Mouse (Mus musculus): ENCODE measurements around the gene Olfr1370. TPM values are rescaled to one million over a fixed set of nuclear protein-coding genes. Genes with fewer than 3 reads are reported as not detected.
"Not testable (repeated sequence)": the region's sequence is repeated elsewhere in the genome, so short reads cannot be mapped to it uniquely, and the experiment has no call there.

The Olfr1370 gene
- polyA plus RNA-seq (2015; fragmentation: Nextera tagmentation; extraction: Ambion mirVana): not detected in 2 replicates

DNA sequence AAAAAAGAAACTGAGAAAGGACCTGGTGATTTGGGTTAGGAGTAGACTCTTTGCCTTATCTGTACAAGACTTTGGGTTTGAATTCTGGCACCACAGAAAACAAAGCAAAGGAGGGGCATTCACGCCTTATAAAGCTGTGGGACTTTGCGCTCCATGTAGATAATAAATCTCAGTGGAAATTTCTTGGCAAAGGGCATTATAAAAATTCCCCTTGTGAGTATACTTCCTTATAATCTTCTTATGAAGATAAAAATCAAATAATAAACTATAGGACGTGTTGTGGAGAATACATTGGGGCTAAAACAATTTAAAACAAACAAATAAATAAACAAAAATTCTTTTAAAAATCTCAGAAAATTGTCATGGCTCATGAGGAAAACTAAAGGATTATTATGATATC is at the start of gene Olfr1370:
Gene Olfr1370, minus strand, starts transcription at position 101 of the 400 bp plus-strand sequence.
- DNase-seq (ENCODE audit: low spot score): no peak

DNA sequence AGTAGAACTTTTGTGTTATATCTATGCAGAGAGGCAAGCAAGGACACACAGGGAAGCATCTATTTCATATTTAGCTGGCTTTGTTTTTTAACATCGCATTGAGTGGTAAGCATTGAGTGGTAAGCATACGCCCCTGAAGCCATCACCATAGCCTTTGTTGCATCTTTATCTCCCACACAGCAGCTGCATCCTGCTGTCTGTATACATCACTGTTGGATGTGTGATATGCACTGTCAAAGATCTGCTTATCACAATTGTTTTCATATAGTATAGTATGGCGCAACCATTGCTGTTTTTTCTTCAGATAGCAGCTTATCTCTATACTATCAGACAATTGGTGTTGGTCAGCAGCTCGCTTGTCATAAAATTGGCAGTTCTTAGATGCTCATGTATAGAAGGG is 39.4 kb upstream of the Olfr1370 start:
- no peak for DNase-seq (ENCODE audit: low spot score)

DNA sequence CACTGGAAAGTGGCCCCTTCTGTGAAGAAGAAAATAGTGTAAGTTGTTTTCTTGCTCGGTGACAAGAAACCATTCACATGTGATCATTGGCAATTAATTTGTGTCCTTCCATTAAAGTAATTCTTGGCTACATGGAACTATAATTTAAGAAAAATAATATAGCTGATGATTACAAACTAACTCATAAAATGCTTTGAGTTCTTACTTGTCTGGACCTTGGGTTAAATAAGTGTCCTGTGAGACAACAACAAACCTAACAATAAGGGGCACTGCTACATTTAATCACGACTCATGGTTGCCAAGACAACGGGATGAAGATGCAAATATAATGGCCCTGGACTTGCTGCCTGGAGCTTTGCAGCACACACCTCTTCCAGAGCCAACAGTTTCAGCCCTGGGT is 36.4 kb upstream of the Olfr1370 start, which contains the start of gene Olfr1369-ps1:
Gene Olfr1369-ps1, plus strand, starts transcription at position 301 of the 400 bp plus-strand sequence.
- DNase-seq (ENCODE audit: low spot score): not testable (repeated sequence)

DNA sequence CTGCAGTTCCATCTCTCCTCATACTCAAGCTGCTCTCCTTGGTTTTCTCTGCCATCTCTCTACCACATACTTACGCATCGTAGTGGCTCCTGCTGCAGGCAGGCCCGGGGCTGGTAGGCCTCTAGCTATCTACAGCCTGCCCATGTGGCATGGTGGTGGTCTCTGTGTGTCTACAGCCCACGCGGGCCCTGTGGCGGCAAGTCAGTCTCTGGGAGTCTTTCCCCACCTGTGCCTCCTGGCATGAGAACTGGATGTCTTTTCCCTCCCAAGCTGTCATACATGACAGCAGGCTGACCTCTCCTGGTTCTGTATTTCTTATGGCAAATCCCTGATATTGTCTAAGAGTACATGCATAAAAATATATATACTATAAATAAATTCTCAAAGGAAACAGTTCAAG is 35.7 kb upstream of the Olfr1370 start:
- DNase-seq (ENCODE audit: low spot score): no peak

DNA sequence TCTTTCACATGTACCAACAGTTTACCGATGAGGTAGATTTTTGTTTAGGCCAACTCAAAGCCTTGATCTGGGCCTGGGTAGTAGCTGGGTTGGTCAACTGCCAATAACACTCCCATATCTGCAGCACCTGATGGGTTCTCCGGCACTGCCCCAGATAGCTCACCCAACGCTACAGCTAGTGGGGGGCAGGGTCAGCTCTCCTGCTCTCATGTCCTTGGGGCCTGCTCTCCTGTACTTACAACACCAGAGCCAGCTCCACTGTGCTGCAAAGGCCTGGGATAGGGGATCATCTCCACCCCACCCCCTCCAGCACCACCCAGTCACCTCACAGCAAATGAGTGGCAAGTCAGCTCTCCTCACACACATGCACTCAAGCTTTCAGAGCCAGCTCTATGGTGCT is 35.0 kb upstream of the Olfr1370 start:
- DNase-seq (ENCODE audit: low spot score): no peak

DNA sequence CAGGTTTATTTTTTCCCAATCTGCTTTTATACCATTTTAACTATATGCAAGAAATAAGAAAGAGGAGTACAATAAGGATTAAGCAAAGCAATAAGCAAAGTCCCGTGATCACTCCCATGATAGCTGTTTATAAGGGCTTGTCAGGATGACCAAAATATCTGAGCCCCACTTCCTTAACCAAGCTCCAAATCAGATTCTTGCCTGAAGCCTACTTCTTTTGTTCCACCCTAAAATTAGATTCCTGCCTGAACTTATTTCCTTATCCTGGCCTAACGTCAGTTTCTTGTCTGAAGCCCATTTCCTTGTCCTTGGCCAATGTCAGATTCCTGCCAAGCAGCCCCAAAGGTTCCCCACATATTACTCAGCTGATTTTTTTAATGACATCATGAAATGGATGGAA is 7.9 kb upstream of the Olfr1370 start:
- DNase-seq (ENCODE audit: low spot score): no peak

DNA sequence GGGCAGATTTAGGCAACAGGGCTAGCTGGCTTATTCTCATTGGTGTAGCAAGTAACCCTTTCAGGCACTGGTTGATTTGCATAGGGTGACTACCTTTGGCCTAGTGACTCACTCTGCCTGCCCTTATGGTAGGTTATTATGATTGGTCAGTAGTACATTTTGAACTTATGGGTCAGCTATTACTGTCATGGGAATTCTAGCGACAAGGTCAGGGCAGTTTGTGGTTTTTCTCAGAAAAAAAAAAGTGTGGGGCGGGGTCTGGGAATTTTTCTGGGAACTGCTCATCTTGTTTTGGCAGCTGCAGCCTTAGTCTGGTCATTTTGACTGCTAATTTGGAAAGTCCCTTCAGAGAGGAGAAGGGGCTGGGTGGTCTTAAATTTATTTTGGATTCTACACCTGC is 8.7 kb downstream of the Olfr1370 start:
- no peak for DNase-seq (ENCODE audit: low spot score)

DNA sequence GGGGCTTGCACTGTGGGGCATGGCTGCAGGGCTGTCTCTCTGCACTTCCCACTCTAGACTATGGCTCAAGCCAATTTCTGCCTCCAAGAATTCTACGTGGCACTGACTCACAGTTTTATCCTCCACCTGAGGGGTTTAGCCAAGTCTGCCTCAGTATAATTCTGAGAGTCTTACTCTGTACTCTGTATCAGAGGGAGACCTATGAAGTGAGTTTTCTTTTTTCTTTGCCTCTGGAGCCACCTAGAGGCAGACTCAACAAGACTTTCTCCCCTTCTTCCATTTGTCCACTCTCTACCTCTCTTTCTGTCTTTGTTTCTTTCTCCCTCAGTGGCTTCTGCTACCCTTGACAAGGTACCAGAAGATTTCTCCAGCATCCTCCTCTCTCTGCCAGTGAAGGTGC is 24.6 kb downstream of the Olfr1370 start:
- no peak for DNase-seq (ENCODE audit: low spot score)

DNA sequence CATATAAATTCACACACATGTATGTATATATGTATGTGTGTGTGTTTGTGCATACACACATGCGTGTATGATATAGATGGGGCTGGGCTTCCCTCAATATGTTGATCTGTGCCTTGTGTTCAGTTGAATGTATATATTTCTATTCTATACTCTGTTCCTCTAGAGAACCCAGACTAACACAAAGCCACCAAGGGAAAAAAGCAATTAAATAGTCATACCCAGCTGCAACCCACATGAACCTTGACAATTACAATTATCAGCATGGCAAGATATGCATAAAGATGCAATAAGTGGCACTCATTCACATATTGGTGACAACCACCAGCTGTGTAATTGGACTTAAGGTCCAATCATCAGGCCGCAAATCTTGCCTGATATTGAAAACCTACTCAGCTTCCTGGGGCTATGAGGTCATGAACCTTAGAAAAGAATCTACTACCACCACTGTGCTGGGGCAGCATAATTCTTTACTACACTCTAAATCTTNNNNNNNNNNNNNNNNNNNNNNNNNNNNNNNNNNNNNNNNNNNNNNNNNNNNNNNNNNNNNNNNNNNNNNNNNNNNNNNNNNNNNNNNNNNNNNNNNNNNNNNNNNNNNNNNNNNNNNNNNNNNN is 34.1 kb downstream of the Olfr1370 start:
- DNase-seq (ENCODE audit: low spot score): no peak

DNA sequence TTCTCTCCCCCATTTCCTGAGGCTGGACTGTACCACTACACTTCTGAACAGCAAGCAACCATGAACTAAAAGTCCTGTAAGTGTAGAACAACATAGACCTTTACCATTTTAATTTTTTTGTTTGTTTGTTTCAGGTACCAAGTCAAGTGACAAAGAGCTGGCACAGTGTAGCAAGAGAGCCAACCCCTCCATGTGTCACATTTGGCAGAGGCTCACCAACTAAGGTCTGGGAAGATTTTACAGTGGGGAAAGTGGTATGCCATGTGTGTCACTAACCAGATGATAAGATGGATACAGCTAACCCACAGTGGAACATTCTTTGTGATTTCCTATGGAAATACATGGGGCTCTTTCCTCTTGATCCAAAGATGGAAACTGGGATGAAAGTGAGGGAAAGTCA is 38.8 kb downstream of the Olfr1370 start:
- DNase-seq (ENCODE audit: low spot score): no peak

DNA sequence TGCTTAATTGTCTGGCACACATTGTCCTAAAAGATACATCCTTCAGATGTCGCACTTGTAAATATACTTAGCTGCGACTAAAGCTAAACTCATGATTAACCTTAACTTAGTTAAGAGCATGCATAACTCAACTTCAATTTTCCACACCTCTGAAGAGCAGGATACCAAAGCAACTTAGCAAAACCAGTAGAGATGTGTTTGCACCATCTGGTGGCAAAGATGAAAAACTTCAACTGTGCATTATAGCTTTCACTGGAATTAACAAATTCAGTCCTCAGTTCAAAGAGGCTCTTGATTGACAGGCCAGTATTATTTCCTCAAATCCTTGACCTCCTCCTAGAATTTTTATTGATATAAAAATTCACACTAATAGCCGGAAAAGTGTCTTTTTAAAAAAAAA is 39.7 kb downstream of the Olfr1370 start:
- peak; percentile 3 for DNase-seq (ENCODE audit: low spot score)

DNA sequence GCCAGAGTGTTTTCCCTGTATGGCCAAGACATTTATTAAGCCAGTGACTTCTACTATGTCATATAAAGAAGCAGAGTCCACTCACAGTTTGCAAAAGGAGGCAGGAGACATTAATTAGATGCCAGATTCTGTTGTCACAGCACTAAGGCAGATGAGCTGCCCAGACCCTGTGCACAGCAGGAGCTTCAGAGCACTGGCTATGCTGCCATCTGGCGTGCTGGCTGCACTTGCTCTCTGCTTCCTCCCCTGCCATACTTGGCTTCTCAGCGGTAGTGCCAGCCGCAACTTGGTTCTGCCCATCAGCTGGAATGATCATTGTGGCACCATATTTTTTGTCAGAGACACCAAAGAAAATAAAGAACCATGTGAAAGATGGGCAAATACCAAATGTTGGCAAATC is 41.6 kb downstream of the Olfr1370 start:
- no peak for DNase-seq (ENCODE audit: low spot score)

DNA sequence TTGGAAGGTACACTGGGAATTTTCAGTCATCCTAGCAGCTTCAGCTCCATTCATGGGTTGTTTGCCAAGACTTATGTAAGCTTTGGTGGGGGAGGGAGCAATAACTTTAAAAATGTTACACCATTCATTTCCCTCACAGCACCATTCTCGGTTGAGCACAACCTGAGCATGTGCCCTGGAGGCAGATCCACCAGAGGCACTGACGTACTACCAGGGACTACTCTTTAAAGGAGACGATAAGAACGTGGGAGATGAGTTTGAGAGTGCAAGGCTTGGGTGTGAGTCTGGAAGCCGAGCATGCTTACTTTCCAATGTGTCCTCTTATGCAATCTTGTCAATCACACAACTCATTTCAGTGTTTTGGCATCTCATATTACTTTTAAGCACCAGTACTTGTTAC is 49.9 kb downstream of the Olfr1370 start:
- no peak for DNase-seq (ENCODE audit: low spot score)

Other genes with a start within 250 kb of the Olfr1370 start
- 0.14 and 0.18 TPM in 2 replicates for gene Olfr1369-ps1, start 36.5 kb upstream of the Olfr1370 start, polyA plus RNA-seq (2015; fragmentation: Nextera tagmentation; extraction: Ambion mirVana)
- not detected in 2 replicates for gene Olfr263, start 54.7 kb upstream of the Olfr1370 start, polyA plus RNA-seq (2015; fragmentation: Nextera tagmentation; extraction: Ambion mirVana)
- not detected in 2 replicates for gene Olfr1368, start 70.9 kb upstream of the Olfr1370 start, polyA plus RNA-seq (2015; fragmentation: Nextera tagmentation; extraction: Ambion mirVana)
- 160 and 174 TPM in 2 replicates for gene Trim27, start 104.5 kb upstream of the Olfr1370 start, polyA plus RNA-seq (2015; fragmentation: Nextera tagmentation; extraction: Ambion mirVana)
- not detected in 2 replicates for gene Gpx5, start 217.8 kb upstream of the Olfr1370 start, polyA plus RNA-seq (2015; fragmentation: Nextera tagmentation; extraction: Ambion mirVana)
- 1.7 and 1.9 TPM in 2 replicates for gene Gpx6, start 237.2 kb upstream of the Olfr1370 start, polyA plus RNA-seq (2015; fragmentation: Nextera tagmentation; extraction: Ambion mirVana)

Data from thymus, postnatal 0 days (tissue).